Mouse (Mus musculus) liver, adult 2 months (tissue): Measurements from ENCODE around the gene Nmt1.

Source experiments
- CTCF ChIP-seq: fragments of 200-500 bp; IDR thresholded peaks from 2 replicates; pipeline ENCODE4 v1.5.1; 2011; ENCODE audit warnings: low read depth, low read length, control low read depth
- POLR2A ChIP-seq: fragments of 200-500 bp; IDR thresholded peaks from 2 replicates; pipeline ENCODE4 v1.6.1; 2011; ENCODE audit warnings: low read length, control low read depth; ENCODE audit not compliant: insufficient read depth; ENCODE audit errors: extremely low read depth

- TF ChIP-seq CTCF (no peak), POLR2A (no peak)
These were observed 40.3 kb downstream of the Nmt1 start for GRCm38 (mm10) chr11:103068272-103068671.
